Mouse (Mus musculus): ENCODE measurements around the gene Cuedc2.

Cuedc2 gene

GRCm38 (mm10) chr19:46338331-46338936, at the start of gene Cuedc2:
Cuedc2 (minus strand) TSS chr19:46338702.
- in situ Hi-C loops (cut with MseI, MboI): no loop called here

GRCm38 (mm10) chr19:46382275-46382674, 43.8 kb upstream of the Cuedc2 start:
- in situ Hi-C loops (cut with MseI, MboI): no loop called here

GRCm38 (mm10) chr19:46375891-46376290, 37.4 kb upstream of the Cuedc2 start:
- in situ Hi-C loops (cut with MseI, MboI): no loop called here

- in situ Hi-C loops (cut with MseI, MboI): no loop called here
These were observed 37.0 kb upstream of the Cuedc2 start for GRCm38 (mm10) chr19:46375489-46375888.

GRCm38 (mm10) chr19:46374477-46375088, 36.1 kb upstream of the Cuedc2 start:
- in situ Hi-C loops (cut with MseI, MboI): no loop called here

- in situ Hi-C loops (cut with MseI, MboI): no loop called here
These were observed 30.7 kb upstream of the Cuedc2 start for GRCm38 (mm10) chr19:46369204-46369603.

GRCm38 (mm10) chr19:46367798-46368590, 29.5 kb upstream of the Cuedc2 start:
- in situ Hi-C loops (cut with MseI, MboI): no loop called here

GRCm38 (mm10) chr19:46363294-46364009, 24.9 kb upstream of the Cuedc2 start:
- in situ Hi-C loops (cut with MseI, MboI): no loop called here

GRCm38 (mm10) chr19:46362104-46362503, 23.6 kb upstream of the Cuedc2 start:
- in situ Hi-C loops (cut with MseI, MboI): no loop called here

GRCm38 (mm10) chr19:46358381-46358780, 19.9 kb upstream of the Cuedc2 start:
- in situ Hi-C loops (cut with MseI, MboI): no loop called here

- in situ Hi-C loops (cut with MseI, MboI): no loop called here
These were observed 19.1 kb upstream of the Cuedc2 start for GRCm38 (mm10) chr19:46357344-46358280.

GRCm38 (mm10) chr19:46356701-46357138, 18.2 kb upstream of the Cuedc2 start:
- in situ Hi-C loops (cut with MseI, MboI): no loop called here

GRCm38 (mm10) chr19:46350168-46350932, 11.8 kb upstream of the Cuedc2 start, which contains the start of gene 2310034G01Rik:
2310034G01Rik (minus strand) TSS chr19:46350302.
- in situ Hi-C loops (cut with MseI, MboI): no loop called here

GRCm38 (mm10) chr19:46349550-46349949, 11.0 kb upstream of the Cuedc2 start:
- in situ Hi-C loops (cut with MseI, MboI): no loop called here

- in situ Hi-C loops (cut with MseI, MboI): no loop called here
These were observed 10.4 kb upstream of the Cuedc2 start for GRCm38 (mm10) chr19:46348761-46349458.

GRCm38 (mm10) chr19:46347936-46348668, 9.6 kb upstream of the Cuedc2 start:
- in situ Hi-C loops (cut with MseI, MboI): no loop called here

- in situ Hi-C loops (cut with MseI, MboI): no loop called here
These were observed 8.6 kb upstream of the Cuedc2 start for GRCm38 (mm10) chr19:46347146-46347545.

- in situ Hi-C loops (cut with MseI, MboI): no loop called here
These were observed 6.4 kb upstream of the Cuedc2 start for GRCm38 (mm10) chr19:46344710-46345419.

Measured in mouse trophoblast stem cell (cell line).